Mouse (Mus musculus): ENCODE measurements around the gene Bcl2l11.

- TF ChIP-seq POLR2A (IDR thresholded peaks at IDR 0.05; ENCODE audit: borderline replicate concordance, insufficient read depth, low read length), result no peak
- TF ChIP-seq CTCF (IDR thresholded peaks at IDR 0.05; ENCODE audit: borderline replicate concordance, insufficient read depth, low read depth, low read length), result no peak
Observed at GRCm38 (mm10) chr2:128182751-128183150, 56.9 kb downstream of the Bcl2l11 start.
